Mouse (Mus musculus): ENCODE data around the gene Tns1. TPM values are rescaled to one million over a fixed set of nuclear protein-coding genes. Genes with fewer than 3 reads are reported as not detected.
A peak's percentile ranks its signal among the peaks of the same experiment; 100 is the strongest.

Gene Tns1
- polyA plus RNA-seq, 1 experiment from 2014 or later, result 11.3 TPM

DNA sequence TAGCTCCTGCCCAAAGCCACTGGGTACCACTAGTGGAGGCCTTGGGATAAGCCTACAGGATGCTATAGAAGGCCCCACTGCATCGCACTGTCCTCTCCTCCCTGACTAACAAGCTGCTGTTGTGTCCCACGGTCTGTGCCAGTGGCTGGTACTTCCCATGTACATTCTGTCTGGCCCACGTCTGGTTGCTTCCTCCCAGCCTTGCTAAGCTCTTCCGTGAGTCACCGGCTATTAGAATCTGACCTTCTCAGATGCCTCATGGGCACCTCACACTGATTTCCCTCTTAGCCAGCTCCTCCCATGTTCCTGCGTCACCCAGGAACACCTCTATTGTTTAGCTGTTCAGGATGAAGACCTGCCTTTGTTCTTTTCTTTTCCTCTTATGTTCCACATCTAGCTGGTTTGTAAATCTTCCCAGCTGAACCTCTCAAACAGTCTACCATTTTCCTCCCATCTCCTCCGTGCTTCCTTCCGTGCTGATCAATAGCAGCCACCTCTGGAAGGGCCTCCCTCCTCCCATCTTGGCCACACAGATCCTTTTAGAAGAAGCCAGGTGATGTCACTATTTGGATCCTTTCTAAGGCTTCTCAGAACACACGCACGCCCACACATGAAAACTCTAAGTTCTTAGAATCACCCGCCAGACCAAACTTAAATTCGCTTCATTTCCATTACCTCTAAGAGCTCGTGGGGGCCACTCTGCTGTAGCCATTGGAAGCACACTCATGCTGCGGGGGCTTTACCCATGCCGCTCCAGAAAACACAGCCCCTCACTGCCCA, 176.5 kb downstream of the Tns1 start:
- H3K4me2 ChIP-seq (ENCODE audit: low read depth, low read length), result no peak overlapping the region
- 81% methylated on average over 15 of the region's 15 CpGs for whole genome bisulfite sequencing
- H3K36me3 ChIP-seq (ENCODE audit: control insufficient read depth, insufficient read depth, low read length), result no peaks in the 10 kb centered on the region

GRCm38 (mm10) chr1:73946701-73947100, 177.5 kb downstream of the Tns1 start:
- no peak overlapping the region for H3K4me2 ChIP-seq (ENCODE audit: low read depth, low read length)
- H3K9ac ChIP-seq (replicated peaks; ENCODE audit: low read depth, low read length), result no peak overlapping the region
- ATAC-seq (ENCODE audit: low read depth), result no peak
- H3K4me1 ChIP-seq (ENCODE audit: control insufficient read depth, insufficient read depth, low read length), result no peaks in the 10 kb centered on the region
- H3K4me3 ChIP-seq (ENCODE audit: low read depth, low read length), result no peak overlapping the region
- no peaks in the 10 kb centered on the region for H3K27me3 ChIP-seq (ENCODE audit: control insufficient read depth, insufficient read depth, low read length)
- WGBS, result 73% methylated on average over 7 of the region's 7 CpGs
- H3K9me3 ChIP-seq (ENCODE audit: control insufficient read depth, low read length), result no peaks in the 10 kb centered on the region
- no peak overlapping the region for H3K27ac ChIP-seq (ENCODE audit: low read depth, low read length)
- no peaks in the 10 kb centered on the region for H3K36me3 ChIP-seq (ENCODE audit: control insufficient read depth, insufficient read depth, low read length)

More for the DNA sequence above, 176.5 kb downstream of the Tns1 start:
- Histone ChIP-seq H3K27ac (ENCODE audit: low read depth, low read length) (no peak overlapping the region), H3K4me1 (ENCODE audit: control insufficient read depth, insufficient read depth, low read length) (no peaks in the 10 kb centered on the region), H3K27me3 (ENCODE audit: control insufficient read depth, insufficient read depth, low read length) (no peaks in the 10 kb centered on the region), H3K4me3 (ENCODE audit: low read depth, low read length) (no peak overlapping the region), H3K9ac (replicated peaks; ENCODE audit: low read depth, low read length) (no peak overlapping the region), H3K9me3 (ENCODE audit: control insufficient read depth, low read length) (no peaks in the 10 kb centered on the region)
- no peak for ATAC-seq (ENCODE audit: low read depth)

GRCm38 (mm10) chr1:73944393-73944792, 179.9 kb downstream of the Tns1 start:
- Histone ChIP-seq H3K9ac (replicated peaks; ENCODE audit: low read depth, low read length) (no peak overlapping the region), H3K27ac (ENCODE audit: low read depth, low read length) (no peak overlapping the region), H3K4me1 (ENCODE audit: control insufficient read depth, insufficient read depth, low read length) (no peaks in the 10 kb centered on the region), H3K27me3 (ENCODE audit: control insufficient read depth, insufficient read depth, low read length) (no peaks in the 10 kb centered on the region), H3K9me3 (ENCODE audit: control insufficient read depth, low read length) (no peaks in the 10 kb centered on the region), H3K36me3 (ENCODE audit: control insufficient read depth, insufficient read depth, low read length) (no peaks in the 10 kb centered on the region), H3K4me2 (ENCODE audit: low read depth, low read length) (no peak overlapping the region), H3K4me3 (ENCODE audit: low read depth, low read length) (no peak overlapping the region)
- WGBS, result 61% methylated on average over 3 of the region's 3 CpGs
- ATAC-seq (ENCODE audit: low read depth), result peak; percentile 72

GRCm38 (mm10) chr1:73943667-73944289, 180.5 kb downstream of the Tns1 start:
- ATAC-seq (ENCODE audit: low read depth), result no peak
- no peak overlapping the region for H3K4me2 ChIP-seq (ENCODE audit: low read depth, low read length)
- H3K36me3 ChIP-seq (ENCODE audit: control insufficient read depth, insufficient read depth, low read length), result no peaks in the 10 kb centered on the region
- H3K9ac ChIP-seq (replicated peaks; ENCODE audit: low read depth, low read length), result 0 out of 2 replicates have a peak overlapping the region, but pooled peaks have one; percentile 3
- H3K27me3 ChIP-seq (ENCODE audit: control insufficient read depth, insufficient read depth, low read length), result no peaks in the 10 kb centered on the region
- H3K27ac ChIP-seq (ENCODE audit: low read depth, low read length), result peak overlapping the region; percentile 39; the same call in 1 of the 2 replicates
- WGBS, result 86% methylated on average over 9 of the region's 9 CpGs
- H3K4me3 ChIP-seq (ENCODE audit: low read depth, low read length), result no peak overlapping the region
- no peaks in the 10 kb centered on the region for H3K4me1 ChIP-seq (ENCODE audit: control insufficient read depth, insufficient read depth, low read length)
- H3K9me3 ChIP-seq (ENCODE audit: control insufficient read depth, low read length), result no peaks in the 10 kb centered on the region

DNA sequence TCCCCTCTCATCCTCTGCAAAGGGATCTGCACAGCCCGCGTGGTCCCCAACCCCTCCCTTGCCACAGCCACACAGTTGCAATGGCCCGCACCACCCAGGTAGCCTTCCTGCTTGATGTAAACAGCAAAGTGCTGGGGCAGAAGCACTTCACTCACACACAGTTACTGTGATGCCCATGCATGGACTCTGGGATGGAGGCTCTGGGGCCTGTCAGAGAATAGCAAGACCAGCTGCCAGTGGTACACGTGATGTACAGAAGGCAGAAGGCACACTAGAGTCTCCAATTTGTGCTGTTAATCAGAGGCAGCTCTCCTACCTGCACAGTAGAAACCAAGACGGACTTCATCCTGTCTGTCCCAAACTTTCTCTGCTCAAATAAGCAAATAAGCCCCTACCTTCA, 181.0 kb downstream of the Tns1 start:
- Histone ChIP-seq H3K9ac (replicated peaks; ENCODE audit: low read depth, low read length) (no peak overlapping the region), H3K4me3 (ENCODE audit: low read depth, low read length) (no peak overlapping the region), H3K27ac (ENCODE audit: low read depth, low read length) (no peak overlapping the region), H3K36me3 (ENCODE audit: control insufficient read depth, insufficient read depth, low read length) (no peaks in the 10 kb centered on the region), H3K9me3 (ENCODE audit: control insufficient read depth, low read length) (no peaks in the 10 kb centered on the region), H3K27me3 (ENCODE audit: control insufficient read depth, insufficient read depth, low read length) (no peaks in the 10 kb centered on the region), H3K4me1 (ENCODE audit: control insufficient read depth, insufficient read depth, low read length) (no peaks in the 10 kb centered on the region), H3K4me2 (ENCODE audit: low read depth, low read length) (no peak overlapping the region)
- WGBS, result 95% methylated on average over 5 of the region's 5 CpGs
- no peak for ATAC-seq (ENCODE audit: low read depth)

DNA sequence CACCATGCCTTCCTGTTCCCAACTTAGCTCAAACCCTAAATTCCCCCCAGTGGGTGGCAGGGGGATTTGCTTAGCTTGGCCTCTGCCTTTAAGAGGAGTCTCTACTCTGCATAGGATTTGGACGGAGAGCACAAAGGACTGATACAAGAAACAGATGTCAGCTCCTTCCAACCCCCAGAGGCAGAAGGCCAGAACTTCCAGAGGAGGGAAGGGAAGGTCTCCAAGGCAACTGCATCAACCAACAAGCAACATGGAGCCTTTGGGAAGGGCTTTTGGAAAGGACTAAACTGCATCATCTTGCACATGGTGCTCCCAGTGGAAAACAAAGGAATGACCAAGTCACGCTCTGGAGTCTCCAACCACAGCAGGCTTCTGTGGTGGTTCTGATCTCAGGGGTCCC, 182.0 kb downstream of the Tns1 start:
- no peak overlapping the region for H3K4me3 ChIP-seq (ENCODE audit: low read depth, low read length)
- H3K4me2 ChIP-seq (ENCODE audit: low read depth, low read length), result no peak overlapping the region
- H3K9me3 ChIP-seq (ENCODE audit: control insufficient read depth, low read length), result no peaks in the 10 kb centered on the region
- no peak overlapping the region for H3K9ac ChIP-seq (replicated peaks; ENCODE audit: low read depth, low read length)
- no peaks in the 10 kb centered on the region for H3K36me3 ChIP-seq (ENCODE audit: control insufficient read depth, insufficient read depth, low read length)
- WGBS, result 55% methylated on average over 2 of the region's 2 CpGs
- no peaks in the 10 kb centered on the region for H3K4me1 ChIP-seq (ENCODE audit: control insufficient read depth, insufficient read depth, low read length)
- ATAC-seq (ENCODE audit: low read depth), result no peak
- no peaks in the 10 kb centered on the region for H3K27me3 ChIP-seq (ENCODE audit: control insufficient read depth, insufficient read depth, low read length)
- H3K27ac ChIP-seq (ENCODE audit: low read depth, low read length), result no peak overlapping the region

DNA sequence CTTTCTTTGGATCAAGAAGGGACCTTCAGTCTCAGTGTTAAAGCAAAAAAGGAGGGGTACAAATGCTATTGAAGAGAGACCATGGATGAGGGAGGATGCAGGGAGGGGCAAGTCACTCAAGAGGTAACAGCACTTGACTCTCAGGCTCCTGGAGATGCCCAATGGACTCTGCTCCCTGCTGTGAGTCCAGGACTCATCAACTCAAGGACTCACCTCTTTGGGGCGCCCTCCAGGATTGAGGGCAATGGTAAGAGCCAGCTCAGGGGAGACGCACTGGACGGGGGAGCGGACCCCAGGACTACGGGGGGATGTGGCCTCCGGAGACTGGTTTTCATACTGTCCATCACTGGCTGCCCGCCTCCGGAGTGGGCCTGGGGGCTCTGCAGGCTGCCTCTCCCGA, 182.6 kb downstream of the Tns1 start:
- no peaks in the 10 kb centered on the region for H3K36me3 ChIP-seq (ENCODE audit: control insufficient read depth, insufficient read depth, low read length)
- H3K27me3 ChIP-seq (ENCODE audit: control insufficient read depth, insufficient read depth, low read length), result no peaks in the 10 kb centered on the region
- no peaks in the 10 kb centered on the region for H3K9me3 ChIP-seq (ENCODE audit: control insufficient read depth, low read length)
- H3K9ac ChIP-seq (replicated peaks; ENCODE audit: low read depth, low read length), result no peak overlapping the region
- H3K27ac ChIP-seq (ENCODE audit: low read depth, low read length), result no peak overlapping the region
- ATAC-seq (ENCODE audit: low read depth), result no peak
- H3K4me1 ChIP-seq (ENCODE audit: control insufficient read depth, insufficient read depth, low read length), result no peaks in the 10 kb centered on the region
- H3K4me2 ChIP-seq (ENCODE audit: low read depth, low read length), result no peak overlapping the region
- 82% methylated on average over 9 of the region's 9 CpGs for WGBS
- H3K4me3 ChIP-seq (ENCODE audit: low read depth, low read length), result no peak overlapping the region

- Histone ChIP-seq H3K4me1 (ENCODE audit: control insufficient read depth, insufficient read depth, low read length) (no peaks in the 10 kb centered on the region), H3K9ac (replicated peaks; ENCODE audit: low read depth, low read length) (no peak overlapping the region), H3K36me3 (ENCODE audit: control insufficient read depth, insufficient read depth, low read length) (no peaks in the 10 kb centered on the region), H3K9me3 (ENCODE audit: control insufficient read depth, low read length) (no peaks in the 10 kb centered on the region), H3K4me2 (ENCODE audit: low read depth, low read length) (no peak overlapping the region), H3K4me3 (ENCODE audit: low read depth, low read length) (no peak overlapping the region), H3K27ac (ENCODE audit: low read depth, low read length) (no peak overlapping the region), H3K27me3 (ENCODE audit: control insufficient read depth, insufficient read depth, low read length) (no peaks in the 10 kb centered on the region)
- ATAC-seq (ENCODE audit: low read depth), result no peak
- WGBS, result 81% methylated on average over 9 of the region's 9 CpGs
Measured at GRCm38 (mm10) chr1:73940491-73941204, 183.6 kb downstream of the Tns1 start.

DNA sequence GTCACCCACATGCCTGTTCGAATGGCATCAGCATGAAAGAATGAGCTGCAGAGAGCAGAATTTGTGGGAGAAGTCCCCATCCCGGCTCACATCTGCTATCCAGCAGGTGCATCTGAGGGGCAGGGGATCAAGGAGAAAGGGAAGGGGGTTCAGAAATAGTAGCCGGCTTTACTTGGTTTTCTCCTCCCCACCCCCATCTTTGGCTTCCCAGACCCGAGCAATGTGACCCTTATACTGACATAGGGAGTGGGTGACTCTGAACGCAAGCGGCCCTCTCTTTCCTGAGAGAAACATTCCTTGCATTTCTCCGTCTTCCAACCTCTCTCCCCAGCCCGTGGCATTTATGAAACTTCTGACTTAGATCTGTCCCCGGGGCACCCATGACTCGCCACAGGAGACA, 185.7 kb downstream of the Tns1 start:
- no peak for ATAC-seq (ENCODE audit: low read depth)
- no peaks in the 10 kb centered on the region for H3K36me3 ChIP-seq (ENCODE audit: control insufficient read depth, insufficient read depth, low read length)

More for the DNA sequence above, 185.7 kb downstream of the Tns1 start:
- no peak overlapping the region for H3K4me3 ChIP-seq (ENCODE audit: low read depth, low read length)
- H3K27ac ChIP-seq (ENCODE audit: low read depth, low read length), result no peak overlapping the region
- WGBS, result 83% methylated on average over 10 of the region's 10 CpGs
- no peaks in the 10 kb centered on the region for H3K9me3 ChIP-seq (ENCODE audit: control insufficient read depth, low read length)
- no peak overlapping the region for H3K9ac ChIP-seq (replicated peaks; ENCODE audit: low read depth, low read length)
- no peak overlapping the region for H3K4me2 ChIP-seq (ENCODE audit: low read depth, low read length)
- H3K4me1 ChIP-seq (ENCODE audit: control insufficient read depth, insufficient read depth, low read length), result no peaks in the 10 kb centered on the region
- no peaks in the 10 kb centered on the region for H3K27me3 ChIP-seq (ENCODE audit: control insufficient read depth, insufficient read depth, low read length)
